Mouse (Mus musculus) common myeloid progenitor, adult 5-6 weeks (primary cell): Measurements from ENCODE around the gene 5830411N06Rik. TPM values are rescaled to one million over a fixed set of nuclear protein-coding genes. Genes with fewer than 3 reads are reported as not detected.

Experiments
- ATAC-seq: replicated peaks from 2 replicates; pipeline ENCODE4 v1.8.0; 2016; ENCODE audit warnings: low read depth, mild to moderate bottlenecking, moderate TSS enrichment, inconsistent platforms; ENCODE audit not compliant: poor library complexity, severe bottlenecking
- total RNA-seq: library from RNA; stranded (forward); fragments of 200-1000, 187-1606 nt; gene quantifications from 2 replicates; pipeline ENCODE4 v1.2.3, GENCODE M21; 2017

Gene 5830411N06Rik
- total RNA-seq, result not detected in 2 replicates

- ATAC-seq, result no peak
These were observed at the start of gene 5830411N06Rik for GRCm38 (mm10) chr7:140247216-140247615. TSS of gene 5830411N06Rik (plus strand) at chr7:140247284.

- no peak for ATAC-seq
These were observed 46.0 kb upstream of the 5830411N06Rik start for GRCm38 (mm10) chr7:140201090-140201489.

- ATAC-seq, result no peak
These were observed 41.2 kb upstream of the 5830411N06Rik start, which contains the start of gene Olfr524 for GRCm38 (mm10) chr7:140205864-140206263. TSS of gene Olfr524 (minus strand) at chr7:140205964.

- peak; percentile 46 for ATAC-seq
These were observed 40.2 kb upstream of the 5830411N06Rik start for GRCm38 (mm10) chr7:140206904-140207303.

- ATAC-seq, result peak; percentile 65
These were observed 38.9 kb upstream of the 5830411N06Rik start for GRCm38 (mm10) chr7:140208153-140208552.

- no peak for ATAC-seq
These were observed 38.4 kb upstream of the 5830411N06Rik start for GRCm38 (mm10) chr7:140208677-140209076.

GRCm38 (mm10) chr7:140213841-140214240 lies 33.2 kb upstream of the 5830411N06Rik start:
- no peak for ATAC-seq

- ATAC-seq, result no peak
These were observed 29.1 kb upstream of the 5830411N06Rik start, which contains the start of gene Cd163l1 for GRCm38 (mm10) chr7:140217967-140218366. TSS of gene Cd163l1 (plus strand) at chr7:140218267.

GRCm38 (mm10) chr7:140219268-140219667 lies 27.8 kb upstream of the 5830411N06Rik start:
- no peak for ATAC-seq

- ATAC-seq, result no peak
These were observed 26.7 kb upstream of the 5830411N06Rik start for GRCm38 (mm10) chr7:140220375-140220774.

- no peak for ATAC-seq
These were observed 22.9 kb upstream of the 5830411N06Rik start for GRCm38 (mm10) chr7:140224209-140224608.

GRCm38 (mm10) chr7:140228476-140228875 lies 18.6 kb upstream of the 5830411N06Rik start:
- ATAC-seq, result no peak

GRCm38 (mm10) chr7:140231026-140231425 lies 16.1 kb upstream of the 5830411N06Rik start:
- no peak for ATAC-seq

- no peak for ATAC-seq
These were observed 13.4 kb upstream of the 5830411N06Rik start for GRCm38 (mm10) chr7:140233696-140234095.

- peak; percentile 52 for ATAC-seq
These were observed 6.8 kb downstream of the 5830411N06Rik start for GRCm38 (mm10) chr7:140253780-140254299.

GRCm38 (mm10) chr7:140295746-140296145 lies 48.7 kb downstream of the 5830411N06Rik start:
- ATAC-seq, result no peak

- no peak for ATAC-seq
These were observed 49.8 kb downstream of the 5830411N06Rik start for GRCm38 (mm10) chr7:140296876-140297275.

- no peak for ATAC-seq
These were observed 52.3 kb downstream of the 5830411N06Rik start for GRCm38 (mm10) chr7:140299416-140299815.

- no peak for ATAC-seq
These were observed 72.8 kb downstream of the 5830411N06Rik start for GRCm38 (mm10) chr7:140319861-140320385.

- no peak for ATAC-seq
These were observed 73.5 kb downstream of the 5830411N06Rik start, which contains the start of gene Olfr525 for GRCm38 (mm10) chr7:140320558-140320957. TSS of gene Olfr525 (plus strand) at chr7:140320858.

GRCm38 (mm10) chr7:140321135-140321534 lies 74.1 kb downstream of the 5830411N06Rik start:
- no peak for ATAC-seq

GRCm38 (mm10) chr7:140329766-140330304 lies 82.8 kb downstream of the 5830411N06Rik start:
- ATAC-seq, result no peak
